Mouse (Mus musculus): ENCODE measurements around the gene Jdp2. TPM values are rescaled to one million over a fixed set of nuclear protein-coding genes. Genes with fewer than 3 reads are reported as not detected.

The Jdp2 gene
- polyA plus RNA-seq, 1 experiment from 2014 or later = 0.24 TPM

DNA sequence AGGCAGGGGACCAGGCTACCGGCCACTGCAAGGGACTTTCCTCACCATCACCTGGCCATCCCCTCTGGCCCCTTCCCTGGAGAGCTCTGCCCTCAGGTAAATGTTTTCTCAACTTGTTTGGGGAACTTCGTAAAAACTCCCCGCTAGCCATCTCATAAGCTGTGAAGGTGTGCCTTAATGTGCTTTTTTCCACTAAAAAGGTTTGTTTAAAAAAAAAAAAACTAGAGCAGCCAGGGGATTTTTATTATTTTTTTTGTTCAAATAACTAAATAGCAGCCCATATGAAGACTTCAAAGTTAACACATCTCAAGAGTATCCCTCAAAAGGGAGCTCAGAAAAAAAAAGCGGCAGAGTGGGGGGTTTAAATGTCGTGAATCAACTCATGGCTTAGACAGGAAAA lies 80.3 kb downstream of the Jdp2 start:
- ATAC-seq (no peak), DNase-seq (ENCODE audit: low spot score) (no peak)
- Histone ChIP-seq H3K9me3 (replicated peaks; ENCODE audit: control insufficient read depth, low read length) (no peaks in the 10 kb centered on the region), H3K4me1 (ENCODE audit: control insufficient read depth, insufficient read depth, low read length) (no peaks in the 10 kb centered on the region), H3K36me3 (ENCODE audit: control insufficient read depth, insufficient read depth, low read length) (no peaks in the 10 kb centered on the region), H3K4me2 (ENCODE audit: low read length) (no peak overlapping the region), H3K4me3 (ENCODE audit: low read depth, low read length) (no peak overlapping the region), H3K27me3 (replicated peaks; ENCODE audit: control insufficient read depth, insufficient read depth, low read length) (no peaks in the 10 kb centered on the region), H3K27ac (ENCODE audit: low read depth, low read length) (no peak overlapping the region), H3K9ac (ENCODE audit: low read length) (no peak overlapping the region)
- WGBS = 90% methylated on average over 5 of the region's 5 CpGs

DNA sequence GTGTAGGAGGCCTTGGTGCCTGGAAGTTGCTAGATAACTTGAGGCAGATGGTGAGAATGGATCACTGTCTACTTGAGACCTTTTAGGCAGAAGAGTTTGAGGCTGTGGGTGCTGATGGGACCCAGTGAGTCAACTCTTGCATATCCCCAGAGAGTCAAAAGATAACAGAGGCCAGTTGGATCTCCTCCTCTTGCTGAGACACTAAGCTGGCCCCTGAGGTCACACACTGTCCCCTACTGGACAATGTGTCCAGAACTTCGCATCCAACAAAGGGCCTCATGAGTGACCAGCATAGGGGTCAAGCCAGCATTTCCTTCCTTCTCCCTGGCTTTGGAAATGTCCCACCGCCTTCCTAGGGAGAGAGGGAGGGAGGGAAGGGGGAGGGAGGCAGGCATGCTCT lies 81.0 kb downstream of the Jdp2 start:
- H3K27ac ChIP-seq (ENCODE audit: low read depth, low read length) = no peak overlapping the region
- H3K4me1 ChIP-seq (ENCODE audit: control insufficient read depth, insufficient read depth, low read length) = no peaks in the 10 kb centered on the region
- no peaks in the 10 kb centered on the region for H3K27me3 ChIP-seq (replicated peaks; ENCODE audit: control insufficient read depth, insufficient read depth, low read length)
- H3K4me2 ChIP-seq (ENCODE audit: low read length) = no peak overlapping the region
- no peaks in the 10 kb centered on the region for H3K36me3 ChIP-seq (ENCODE audit: control insufficient read depth, insufficient read depth, low read length)
- no peaks in the 10 kb centered on the region for H3K9me3 ChIP-seq (replicated peaks; ENCODE audit: control insufficient read depth, low read length)
- DNase-seq (ENCODE audit: low spot score) (no peak), ATAC-seq (no peak)
- 47% methylated on average over 2 of the region's 2 CpGs for WGBS
- H3K4me3 ChIP-seq (ENCODE audit: low read depth, low read length) = no peak overlapping the region
- no peak overlapping the region for H3K9ac ChIP-seq (ENCODE audit: low read length)

DNA sequence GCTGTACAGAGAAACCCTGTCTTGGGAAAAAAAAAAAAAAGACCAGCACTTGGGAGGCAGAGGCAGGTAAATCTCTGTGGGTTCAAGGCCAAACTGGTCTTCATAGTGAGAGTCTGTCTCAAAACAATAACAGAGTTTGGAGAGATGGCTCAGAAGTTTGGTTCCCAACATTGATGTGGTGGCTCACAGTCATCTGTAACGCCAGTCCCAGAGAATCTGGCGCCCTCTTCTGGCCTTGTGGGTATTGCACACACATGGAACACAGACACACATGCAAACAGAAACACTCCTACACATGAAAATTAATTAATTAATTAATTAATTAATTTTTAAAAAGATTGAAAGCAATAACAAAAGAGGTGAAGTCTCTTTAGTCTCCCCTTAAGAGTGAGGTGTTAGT lies 83.5 kb downstream of the Jdp2 start:
- Histone ChIP-seq H3K9me3 (replicated peaks; ENCODE audit: control insufficient read depth, low read length) (no peaks in the 10 kb centered on the region), H3K4me1 (ENCODE audit: control insufficient read depth, insufficient read depth, low read length) (no peaks in the 10 kb centered on the region), H3K36me3 (ENCODE audit: control insufficient read depth, insufficient read depth, low read length) (no peaks in the 10 kb centered on the region), H3K27me3 (replicated peaks; ENCODE audit: control insufficient read depth, insufficient read depth, low read length) (no peaks in the 10 kb centered on the region), H3K4me3 (ENCODE audit: low read depth, low read length) (no peak overlapping the region), H3K4me2 (ENCODE audit: low read length) (no peak overlapping the region), H3K27ac (ENCODE audit: low read depth, low read length) (no peak overlapping the region), H3K9ac (ENCODE audit: low read length) (no peak overlapping the region)
- no peak for ATAC-seq
- WGBS = 50% methylated on average over 2 of the region's 2 CpGs
- DNase-seq (ENCODE audit: low spot score) = no peak

DNA sequence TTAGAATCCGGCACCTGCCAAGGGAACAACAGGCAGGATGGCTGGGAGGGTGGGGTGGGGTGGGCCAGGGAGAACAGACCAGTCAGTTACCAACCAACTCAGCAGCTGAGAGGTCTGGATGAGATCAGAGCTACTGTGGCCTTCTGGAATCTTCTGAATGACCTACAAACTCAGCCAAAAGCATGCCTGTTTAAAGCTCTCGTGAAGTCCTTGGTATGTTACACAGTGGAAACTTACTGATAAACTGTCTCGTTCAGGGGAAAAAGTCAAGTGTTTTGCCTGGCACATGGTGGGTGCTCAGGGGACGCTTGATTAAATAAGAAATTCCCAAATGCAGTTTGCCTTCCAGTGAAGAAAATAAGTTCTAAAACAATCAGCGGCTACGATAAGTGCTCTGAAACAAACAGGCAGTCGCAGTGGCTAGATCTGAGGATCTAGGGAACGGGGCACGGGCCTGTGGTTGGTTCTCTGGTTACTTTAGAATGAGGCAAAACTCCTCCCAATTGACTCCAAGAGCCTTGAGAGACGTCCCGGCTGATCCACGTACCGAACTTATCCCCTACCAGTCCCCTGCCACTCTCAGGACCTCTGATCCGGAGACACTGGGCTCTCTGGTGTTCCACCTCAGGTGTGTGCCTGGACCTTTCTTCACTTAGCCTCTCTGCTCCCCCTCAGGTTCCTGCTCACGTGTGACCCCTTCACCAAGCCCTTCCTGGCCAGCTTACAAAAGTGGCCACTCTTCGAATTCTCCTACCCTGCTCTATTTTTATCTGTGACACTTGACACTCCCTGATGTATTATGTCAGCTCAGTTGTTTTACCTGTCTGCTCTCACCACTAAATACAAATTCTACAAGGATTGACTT lies 85.8 kb downstream of the Jdp2 start:
- Histone ChIP-seq H3K27me3 (replicated peaks; ENCODE audit: control insufficient read depth, insufficient read depth, low read length) (no peaks in the 10 kb centered on the region), H3K36me3 (ENCODE audit: control insufficient read depth, insufficient read depth, low read length) (no peaks in the 10 kb centered on the region), H3K4me2 (ENCODE audit: low read length) (no peak overlapping the region), H3K27ac (ENCODE audit: low read depth, low read length) (no peak overlapping the region), H3K4me3 (ENCODE audit: low read depth, low read length) (no peak overlapping the region), H3K4me1 (ENCODE audit: control insufficient read depth, insufficient read depth, low read length) (no peaks in the 10 kb centered on the region), H3K9ac (ENCODE audit: low read length) (no peak overlapping the region), H3K9me3 (replicated peaks; ENCODE audit: control insufficient read depth, low read length) (no peaks in the 10 kb centered on the region)
- WGBS = 88% methylated on average over 16 of the region's 16 CpGs
- no peak for DNase-seq (ENCODE audit: low spot score)
- no peak for ATAC-seq

DNA sequence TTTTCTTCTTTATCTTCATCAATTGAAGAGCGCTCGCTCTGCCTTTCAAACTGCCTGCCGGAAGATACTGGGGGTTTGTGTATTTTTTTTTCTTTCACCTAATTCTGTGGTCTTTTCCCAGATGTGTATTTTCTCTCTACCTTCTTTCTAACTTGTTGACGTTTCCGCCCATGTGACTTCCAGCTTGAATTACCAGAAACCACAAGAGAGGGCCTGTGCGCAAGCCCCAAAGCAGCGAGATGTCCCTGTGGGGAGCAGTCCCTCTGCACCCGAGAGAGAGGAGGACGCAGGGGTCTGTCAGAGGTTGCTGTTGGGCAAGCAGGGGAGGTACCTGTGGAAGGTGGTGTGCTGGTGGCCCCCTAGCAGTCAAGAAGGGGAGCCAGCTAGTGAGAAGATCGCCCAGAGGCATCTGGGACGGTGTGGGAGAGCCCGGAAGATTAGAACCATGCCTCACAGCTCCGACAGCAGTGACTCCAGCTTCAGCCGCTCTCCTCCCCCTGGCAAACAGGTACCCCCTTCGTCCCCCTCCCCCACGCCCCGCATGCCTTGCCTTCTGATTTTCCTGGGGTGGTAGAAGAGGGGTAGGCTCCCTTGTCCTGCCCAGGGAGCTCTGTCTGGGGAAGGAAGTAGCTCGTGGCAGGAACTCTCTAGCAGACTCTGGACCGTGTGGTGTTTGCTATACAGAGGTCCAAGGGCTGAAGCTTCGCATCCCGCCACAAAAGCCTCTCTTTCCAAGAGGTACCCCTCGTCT lies 87.8 kb downstream of the Jdp2 start, which contains the start of gene Batf:
Batf (plus strand) TSS at position 204 of the 751 bp plus-strand sequence.
- ATAC-seq = no peak
- no peak within 1 kb of the TSS for H3K4me3 ChIP-seq (ENCODE audit: low read depth, low read length)
- WGBS = 55% methylated on average over 22 of the region's 22 CpGs
- no peaks in the 10 kb centered on the region for H3K9me3 ChIP-seq (replicated peaks; ENCODE audit: control insufficient read depth, low read length)
- no peak for DNase-seq (ENCODE audit: low spot score)
- no peaks in the 10 kb centered on the region for H3K36me3 ChIP-seq (ENCODE audit: control insufficient read depth, insufficient read depth, low read length)
- H3K9ac ChIP-seq (ENCODE audit: low read length) = no peak within 1 kb of the TSS
- H3K27me3 ChIP-seq (replicated peaks; ENCODE audit: control insufficient read depth, insufficient read depth, low read length) = no peaks in the 10 kb centered on the region
- H3K27ac ChIP-seq (ENCODE audit: low read depth, low read length) = no peak within 1 kb of the TSS
- H3K4me2 ChIP-seq (ENCODE audit: low read length) = no peak within 1 kb of the TSS
- H3K4me1 ChIP-seq (ENCODE audit: control insufficient read depth, insufficient read depth, low read length) = no peaks in the 10 kb centered on the region

DNA sequence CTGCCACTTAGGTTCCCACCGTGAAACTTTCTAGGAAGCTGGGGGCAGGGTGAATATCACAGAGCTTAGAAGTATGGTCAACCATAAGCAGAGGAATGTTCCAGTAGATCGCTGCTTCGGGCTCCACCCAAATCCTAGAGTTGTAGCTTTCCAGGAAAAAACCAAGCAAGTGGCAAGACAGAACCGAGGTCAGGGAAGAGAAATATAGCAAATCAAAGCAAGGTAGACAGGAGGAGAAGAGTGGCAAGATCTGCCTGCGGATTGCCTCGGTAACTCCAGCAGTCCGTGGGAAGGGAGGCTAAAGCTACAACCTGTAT lies 88.3 kb downstream of the Jdp2 start:
- no peak for DNase-seq (ENCODE audit: low spot score)
- no peak for ATAC-seq
- H3K4me2 ChIP-seq (ENCODE audit: low read length) = no peak overlapping the region
- 89% methylated on average over 7 of the region's 7 CpGs for WGBS
- no peaks in the 10 kb centered on the region for H3K9me3 ChIP-seq (replicated peaks; ENCODE audit: control insufficient read depth, low read length)
- no peak overlapping the region for H3K9ac ChIP-seq (ENCODE audit: low read length)
- H3K4me3 ChIP-seq (ENCODE audit: low read depth, low read length) = no peak overlapping the region
- H3K36me3 ChIP-seq (ENCODE audit: control insufficient read depth, insufficient read depth, low read length) = no peaks in the 10 kb centered on the region
- no peak overlapping the region for H3K27ac ChIP-seq (ENCODE audit: low read depth, low read length)
- H3K4me1 ChIP-seq (ENCODE audit: control insufficient read depth, insufficient read depth, low read length) = no peaks in the 10 kb centered on the region
- H3K27me3 ChIP-seq (replicated peaks; ENCODE audit: control insufficient read depth, insufficient read depth, low read length) = no peaks in the 10 kb centered on the region

DNA sequence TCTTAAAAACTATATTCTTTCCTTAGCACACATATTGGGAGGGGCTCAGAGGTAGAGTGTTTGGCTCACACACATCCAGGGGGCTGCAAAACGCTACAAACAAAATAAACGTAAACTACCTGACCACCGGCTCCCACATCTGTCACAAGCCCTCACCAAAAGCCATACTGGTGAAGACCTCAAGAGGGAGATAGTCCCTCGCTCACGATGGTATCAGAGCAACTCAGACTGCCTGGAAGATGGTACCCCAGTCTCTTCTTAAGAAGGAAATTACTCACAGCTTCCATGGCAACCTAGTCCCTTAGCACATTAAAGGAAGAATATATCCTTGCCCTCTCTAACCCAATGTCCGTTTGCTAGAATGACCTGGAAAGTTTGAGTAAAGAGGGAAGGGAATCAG lies 89.0 kb downstream of the Jdp2 start:
- H3K4me2 ChIP-seq (ENCODE audit: low read length) = no peak overlapping the region
- DNase-seq (ENCODE audit: low spot score) (no peak), ATAC-seq (no peak)
- no peaks in the 10 kb centered on the region for H3K36me3 ChIP-seq (ENCODE audit: control insufficient read depth, insufficient read depth, low read length)
- H3K9me3 ChIP-seq (replicated peaks; ENCODE audit: control insufficient read depth, low read length) = no peaks in the 10 kb centered on the region
- WGBS = 82% methylated on average over 6 of the region's 6 CpGs
- H3K27ac ChIP-seq (ENCODE audit: low read depth, low read length) = no peak overlapping the region
- H3K27me3 ChIP-seq (replicated peaks; ENCODE audit: control insufficient read depth, insufficient read depth, low read length) = no peaks in the 10 kb centered on the region
- H3K4me1 ChIP-seq (ENCODE audit: control insufficient read depth, insufficient read depth, low read length) = no peaks in the 10 kb centered on the region
- H3K4me3 ChIP-seq (ENCODE audit: low read depth, low read length) = no peak overlapping the region
- H3K9ac ChIP-seq (ENCODE audit: low read length) = no peak overlapping the region
